Mouse (Mus musculus) CH12.LX (cell line): ENCODE data around the gene Gzmm. TPM values are rescaled to one million over a fixed set of nuclear protein-coding genes. Genes with fewer than 3 reads are reported as not detected.

ENCODE experiments used
- DNase-seq: peaks from one replicate; pipeline ENCODE4 v3.0.0-alpha.2; 2013; ENCODE audit errors: extremely low read depth
- H3K27ac ChIP-seq: 2 replicates; pipeline ENCODE4 v1.5.1; 2012; ENCODE audit warnings: low read depth, mild to moderate bottlenecking, control low read depth, moderate library complexity; ENCODE audit not compliant: insufficient read depth
- H3K27me3 ChIP-seq: replicated peaks from 2 replicates; pipeline ENCODE3; 2012; ENCODE audit warnings: inconsistent platforms
- H3K36me3 ChIP-seq, 2 experiments: replicated peaks in 1 of 2; 2 replicates each; pipeline versions ENCODE3 to v1.6.1; 2012; ENCODE audit warnings: inconsistent platforms in 1 of 2, low read length in 1 of 2, mild to moderate bottlenecking in 1 of 2, mixed read lengths in 1 of 2, moderate library complexity in 1 of 2; ENCODE audit not compliant: control insufficient read depth in 1 of 2, insufficient read depth in 1 of 2
- H3K4me1 ChIP-seq, 2 experiments: 2 replicates each; pipeline ENCODE4 v1.6.1; 2012; ENCODE audit warnings: inconsistent platforms in 1 of 2, moderate library complexity in 1 of 2; ENCODE audit not compliant: insufficient read depth in 2 of 2, control insufficient read depth in 1 of 2
- H3K4me2 ChIP-seq: 2 replicates; pipeline ENCODE4 v1.6.1; 2012; ENCODE audit warnings: low read depth, mild to moderate bottlenecking, control low read depth; ENCODE audit not compliant: poor library complexity, insufficient read depth, severe bottlenecking
- H3K4me3 ChIP-seq, 3 experiments: fragments of 150-350 bp in 1 of 3; sonication (generic) in 1 of 3; replicated peaks in 1 of 3; 2 replicates each; pipeline versions ENCODE3 to v1.5.1; 2011 to 2012; ENCODE audit warnings: low read depth in 2 of 3, low read length in 2 of 3, mild to moderate bottlenecking in 2 of 3, moderate library complexity in 2 of 3, control low read depth in 1 of 3, improper control_type of control experiment in 1 of 3, inconsistent platforms in 1 of 3, mixed read lengths in 1 of 3; ENCODE audit not compliant: poor library complexity in 1 of 3
- H3K79me2 ChIP-seq: replicated peaks from 2 replicates; pipeline ENCODE4 v1.6.1; 2012; ENCODE audit warnings: mild to moderate bottlenecking, moderate library complexity; ENCODE audit not compliant: control insufficient read depth, poor library complexity, insufficient read depth, severe bottlenecking; ENCODE audit errors: extremely low read depth
- H3K9ac ChIP-seq: 2 replicates; pipeline ENCODE4 v1.6.1; 2012; ENCODE audit warnings: low read depth, mild to moderate bottlenecking, control low read depth, moderate library complexity; ENCODE audit not compliant: insufficient read depth
- H3K9me3 ChIP-seq: replicated peaks from 2 replicates; pipeline ENCODE3; 2012; ENCODE audit warnings: low read length, inconsistent platforms, mixed read lengths
- HCFC1 ChIP-seq: IDR thresholded peaks from 2 replicates; pipeline ENCODE4 v1.6.1; 2012; ENCODE audit warnings: low read depth, mild to moderate bottlenecking, inconsistent platforms, low read length, improper control_type of control experiment
- IRF4 ChIP-seq: IDR thresholded peaks from 2 replicates; pipeline ENCODE4 v1.6.1; 2014; ENCODE audit warnings: low read depth, mild to moderate bottlenecking, inconsistent platforms, low read length, improper control_type of control experiment
- JUN ChIP-seq: IDR thresholded peaks from 2 replicates; pipeline ENCODE4 v1.6.1; 2011; ENCODE audit warnings: low read depth, mild to moderate bottlenecking, low read length, improper control_type of control experiment, moderate library complexity; ENCODE audit not compliant: insufficient read depth
- KAT2A ChIP-seq: IDR thresholded peaks from 2 replicates; pipeline ENCODE4 v1.6.1; 2012; ENCODE audit warnings: low read length, improper control_type of control experiment, inconsistent platforms; ENCODE audit not compliant: insufficient replicate concordance
- MAFK ChIP-seq: IDR thresholded peaks from 2 replicates; pipeline ENCODE4 v1.6.1; 2011; ENCODE audit warnings: low read length, improper control_type of control experiment; ENCODE audit not compliant: insufficient replicate concordance
- MAX ChIP-seq: IDR thresholded peaks from 2 replicates; pipeline ENCODE4 v1.6.1; 2011; ENCODE audit warnings: low read length, improper control_type of control experiment
- MEF2A ChIP-seq: IDR thresholded peaks from 2 replicates; pipeline ENCODE4 v1.6.1; 2014; ENCODE audit warnings: low read depth, mild to moderate bottlenecking, inconsistent platforms, low read length, improper control_type of control experiment, borderline replicate concordance
- MXI1 ChIP-seq: IDR thresholded peaks from 2 replicates; pipeline ENCODE4 v1.6.1; 2011; ENCODE audit warnings: mild to moderate bottlenecking, low read depth, low read length, improper control_type of control experiment
- MYC ChIP-seq: IDR thresholded peaks from 2 replicates; pipeline ENCODE4 v1.6.1; 2011; ENCODE audit warnings: low read depth, mild to moderate bottlenecking, improper control_type of control experiment, low read length
- NELFE ChIP-seq: IDR thresholded peaks from 2 replicates; pipeline ENCODE4 v1.6.1; 2011; ENCODE audit warnings: low read depth, low read length, improper control_type of control experiment
- NRF1 ChIP-seq: IDR thresholded peaks from 2 replicates; pipeline ENCODE4 v1.6.1; 2014; ENCODE audit warnings: low read depth, mild to moderate bottlenecking, inconsistent platforms, low read length, improper control_type of control experiment, moderate library complexity
- PAX5 ChIP-seq: IDR thresholded peaks from 2 replicates; pipeline ENCODE4 v1.6.1; 2012; ENCODE audit warnings: low read length, inconsistent platforms, mixed read lengths
- POLR2A ChIP-seq: IDR thresholded peaks from 2 replicates; pipeline ENCODE4 v1.6.1; 2011; ENCODE audit warnings: low read depth, mild to moderate bottlenecking, improper control_type of control experiment, low read length
- POLR2AphosphoS2 ChIP-seq: IDR thresholded peaks from 2 replicates; pipeline ENCODE4 v1.6.1; 2011; ENCODE audit warnings: low read depth, low read length, improper control_type of control experiment
- RCOR1 ChIP-seq: conservative IDR thresholded peaks from 2 replicates; pipeline ENCODE4 v1.6.1; 2012; ENCODE audit warnings: low read depth, mild to moderate bottlenecking, inconsistent platforms, low read length, improper control_type of control experiment
- SIN3A ChIP-seq: IDR thresholded peaks from 2 replicates; pipeline ENCODE4 v1.6.1; 2012; ENCODE audit warnings: low read length, improper control_type of control experiment, inconsistent platforms
- SMC3 ChIP-seq: IDR thresholded peaks from 2 replicates; pipeline ENCODE4 v1.6.1; 2011; ENCODE audit warnings: low read depth, low read length, improper control_type of control experiment
- TBP ChIP-seq: conservative IDR thresholded peaks from 2 replicates; pipeline ENCODE4 v1.6.1; 2011; ENCODE audit warnings: low read depth, low read length, improper control_type of control experiment
- TCF12 ChIP-seq: IDR thresholded peaks from 2 replicates; pipeline ENCODE4 v1.6.1; 2014; ENCODE audit warnings: low read depth, mild to moderate bottlenecking, inconsistent platforms, low read length, improper control_type of control experiment
- UBTF ChIP-seq: IDR thresholded peaks from 2 replicates; pipeline ENCODE4 v1.6.1; 2012; ENCODE audit warnings: low read depth, mild to moderate bottlenecking, inconsistent platforms, low read length, improper control_type of control experiment, moderate library complexity
- USF2 ChIP-seq: conservative IDR thresholded peaks from 2 replicates; pipeline ENCODE4 v1.6.1; 2011; ENCODE audit warnings: low read depth, low read length, improper control_type of control experiment
- ZC3H11A ChIP-seq: IDR thresholded peaks from 2 replicates; pipeline ENCODE4 v1.6.1; 2012; ENCODE audit warnings: low read depth, mild to moderate bottlenecking, inconsistent platforms, low read length, improper control_type of control experiment
- ZMIZ1 ChIP-seq: IDR thresholded peaks from 2 replicates; pipeline ENCODE4 v1.6.1; 2012; ENCODE audit warnings: low read depth, mild to moderate bottlenecking, inconsistent platforms, low read length, improper control_type of control experiment
- ZNF384 ChIP-seq: IDR thresholded peaks from 2 replicates; pipeline ENCODE4 v1.6.1; 2012; ENCODE audit warnings: low read depth, low read length, improper control_type of control experiment, inconsistent platforms
- dilution Hi-C: fragments of 300-500 bp; cut with MboI; formaldehyde crosslinking; loops from 2 replicates; pipeline ENCODE4 v1.14.3; 2020; ENCODE audit warnings: low sequenced_read_pairs; ENCODE audit not compliant: extremely low pct_unique_long_range_greater_than_20kb, extremely low pct_ligation_motif_present
- in situ Hi-C: fragments of 300-500 bp; cut with MboI; formaldehyde crosslinking; loops from 3 replicates; pipeline ENCODE4 v1.14.3; 2019; ENCODE audit warnings: low sequenced_read_pairs, low pct_ligation_motif_present, low pct_unique_long_range_greater_than_20kb, mixed read lengths
- polyA plus RNA-seq: library from polyadenylated mRNA; unstranded; fragments of >175 nt; gene quantifications from 2 replicates; pipeline ENCODE4 v1.2.1, GENCODE M21; 2012; ENCODE audit warnings: low read depth; ENCODE audit not compliant: insufficient read length
- total RNA-seq, 2 experiments: library from RNA; depleted of rRNA; stranded (reverse); fragments of 300-350 nt in 1 of 2; fragments of >200 nt in 1 of 2; gene quantifications; 2 replicates each; pipeline ENCODE4 v1.2.3; 2012 to 2014

Gzmm gene
- total and polyA plus RNA-seq, 3 experiments: 0.17 to 0.73 (median 0.59) TPM

DNA sequence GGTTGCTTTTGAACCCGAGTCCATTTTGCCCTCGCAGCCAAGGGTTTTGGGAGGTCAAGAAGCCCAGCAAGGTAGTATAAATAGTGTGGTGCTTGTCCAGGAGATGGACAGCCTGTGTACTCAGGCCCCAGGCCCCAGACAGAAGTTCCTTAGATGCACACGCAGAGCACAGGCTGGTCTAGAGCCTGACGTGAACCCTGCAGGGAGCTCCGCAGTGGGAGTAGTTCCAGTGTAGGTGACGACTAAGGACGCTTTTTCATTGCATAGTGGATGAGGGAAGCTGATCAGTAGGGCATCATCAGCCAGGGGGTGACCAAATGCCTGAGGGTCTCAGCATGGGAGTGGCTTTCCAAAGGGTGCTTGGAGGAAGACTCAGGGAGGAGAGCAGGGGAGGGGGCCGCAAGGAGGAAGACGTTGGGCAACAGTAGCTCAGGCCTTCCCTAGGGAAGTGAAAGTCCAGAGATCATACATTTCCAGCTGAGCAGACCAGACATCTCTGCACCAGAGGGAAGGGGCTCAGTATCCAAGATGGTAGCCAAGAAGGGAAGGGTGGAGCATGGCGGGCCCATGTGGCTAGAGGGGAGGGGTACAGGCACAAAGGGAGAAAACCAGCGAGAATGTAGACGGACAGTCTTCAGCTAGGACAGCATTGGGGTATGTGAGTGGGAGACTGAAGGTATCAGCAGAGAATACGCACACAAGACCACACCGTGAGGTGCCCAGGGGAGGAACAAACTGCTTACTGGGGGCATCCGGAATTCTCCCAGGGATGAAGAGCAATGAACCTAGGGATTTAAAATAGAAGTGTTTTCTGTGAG is 18.5 kb upstream of the Gzmm start:
- peak overlapping the region; percentile 98 for H3K9ac ChIP-seq
- peak overlapping the region; percentile 95 to 97 (median 97) for H3K4me3 ChIP-seq
- H3K4me2 ChIP-seq: peak overlapping the region; percentile 82
- in situ Hi-C loops: no loop called here
- peaks cover 5 to 48% of the 10 kb centered on the region in 2 experiments for H3K36me3 ChIP-seq
- no peaks in the 10 kb centered on the region for H3K27me3 ChIP-seq
- H3K4me1 ChIP-seq: peaks cover 23 to 54% of the 10 kb centered on the region in 2 experiments
- peaks cover 11% of the 10 kb centered on the region; the same call in 1 of the 2 replicates for H3K79me2 ChIP-seq
- peak overlapping the region; percentile 78 for H3K27ac ChIP-seq
- no peaks in the 10 kb centered on the region for H3K9me3 ChIP-seq
- dilution Hi-C loops: no loop called here
- peak; percentile 49 for DNase-seq
- peak; percentile 28; the same call in 1 of the 2 replicates for TF ChIP-seq SIN3A
- no peak for TF ChIP-seq MAFK
- peak; percentile 21; the same call in 1 of the 2 replicates for TF ChIP-seq HCFC1
- peak; percentile 38; the same call in 1 of the 2 replicates for TF ChIP-seq NRF1
- no peak for TF ChIP-seq SMC3
- no peak for TF ChIP-seq JUN
- no peak for TF ChIP-seq POLR2AphosphoS2
- TF ChIP-seq UBTF: no peak
- TF ChIP-seq MYC: peak; percentile 60; the same call in 1 of the 2 replicates
- no peak for TF ChIP-seq RCOR1
- peak; percentile 56; the same call in 1 of the 2 replicates for TF ChIP-seq TBP
- TF ChIP-seq POLR2A: peak; percentile 51; the same call in 1 of the 2 replicates
- 0 out of 2 replicates have a peak, but pooled peaks have one; percentile 7 for TF ChIP-seq MEF2A
- peak; percentile 22; the same call in 1 of the 2 replicates for TF ChIP-seq NELFE
- no peak for TF ChIP-seq KAT2A
- TF ChIP-seq ZNF384: no peak
- peak; percentile 42 for TF ChIP-seq ZMIZ1
- TF ChIP-seq ZC3H11A: no peak
- peak; percentile 80 for TF ChIP-seq MXI1
- peak; percentile 17 for TF ChIP-seq TCF12
- TF ChIP-seq IRF4: 0 out of 2 replicates have a peak, but pooled peaks have one; percentile 13
- no peak for TF ChIP-seq USF2
- peak; percentile 66; the same call in 1 of the 2 replicates for TF ChIP-seq MAX
- TF ChIP-seq PAX5: no peak
